In genomic region chr3:22005456-22005855, GRCm38 (mm10) we compare ENCODE assay signal across 19 mouse cellular contexts.
DNase-seq lines count a peak whose midpoint lies in the region; ATAC-seq and TF ChIP-seq lines count a peak whose summit lies in the region.
"Had no signal": no experiment of that assay in that cellular context is flagged by ENCODE, and none has a peak within 500 bp of the region (broad histone marks: within the 10 kb centered on the region; RNA-seq: fewer than 3 reads in every experiment).

No protein-coding gene starts in this region.

- no peak overlapping the region for H3K9ac ChIP-seq in heart, embryonic 16.5 days (ENCODE audit: low read length)
- no peak overlapping the region for H3K9ac ChIP-seq in lung, postnatal 0 days (replicated peaks; ENCODE audit: low read depth)
- no peak overlapping the region for H3K9ac ChIP-seq in ES-E14 (ENCODE audit: insufficient read depth, low read depth, low read length, poor library complexity, severe bottlenecking)
- H3K9ac ChIP-seq: embryonic facial prominence, embryonic 12.5 days; hindbrain, embryonic 15.5 days had no signal

- no peak overlapping the region for H3K4me3 ChIP-seq in heart, embryonic 16.5 days (ENCODE audit: low read length)
- no peak overlapping the region for H3K4me3 ChIP-seq in lung, postnatal 0 days (ENCODE audit: low read depth, low read length)
- H3K4me3 ChIP-seq in ES-E14 (ENCODE audit: insufficient read depth in 1 of 2, low read depth in 1 of 2, low read length in 2 of 2, poor library complexity in 1 of 2, severe bottlenecking in 1 of 2), result no peak overlapping the region
- no peak overlapping the region for H3K4me3 ChIP-seq in embryonic facial prominence, embryonic 10.5 days
- H3K4me3 ChIP-seq: embryonic facial prominence, embryonic 12.5 days; heart, adult 2 months; hindbrain, embryonic 15.5 days had no signal

- DNase-seq in heart, adult 8-10 months (ENCODE audit: low spot score), result no peak
- peak; percentile 55 for DNase-seq in lung, postnatal 0 days (ENCODE audit: low spot score)
- DNase-seq in lung, adult 18-20 months, result no peak
- DNase-seq in ES-E14 (ENCODE audit: low read depth, low spot score) (peak; percentile 40), MN1 (ENCODE audit: low spot score) (no peak)
- no peak for DNase-seq in embryonic facial prominence, embryonic 10.5 days (ENCODE audit: low spot score)
- DNase-seq: adrenal gland, adult 8-10 months; cerebellum, adult 11 months; cerebellum, adult 8-10 months; embryo, embryonic 11 days; gastrocnemius, postnatal 14 days; kidney, adult 18-20 months had no signal

- H3K4me2 ChIP-seq in heart, embryonic 16.5 days (ENCODE audit: low read depth, low read length), result no peak overlapping the region
- H3K4me2 ChIP-seq in lung, postnatal 0 days (replicated peaks; ENCODE audit: low read depth, low read length), result no peak overlapping the region
- H3K4me2 ChIP-seq: embryonic facial prominence, embryonic 12.5 days; hindbrain, embryonic 15.5 days had no signal

- peak; percentile 35; the same call in 1 of the 2 replicates for TF ChIP-seq EP300 in lung, postnatal 0 days (IDR thresholded peaks at IDR 0.05)

- peak overlapping the region; percentile 30; the same call in 1 of the 2 replicates for H3K27ac ChIP-seq in heart, embryonic 16.5 days (ENCODE audit: low read length)
- peak overlapping the region; percentile 38; the same call in 1 of the 2 replicates for H3K27ac ChIP-seq in lung, postnatal 0 days (ENCODE audit: low read length)
- H3K27ac ChIP-seq in ES-E14 (ENCODE audit: insufficient read depth, low read depth, low read length, poor library complexity, severe bottlenecking), result no peak overlapping the region
- H3K27ac ChIP-seq in embryonic facial prominence, embryonic 10.5 days (replicated peaks), result no peak overlapping the region
- H3K27ac ChIP-seq: embryonic facial prominence, embryonic 12.5 days; heart, adult 2 months; hindbrain, embryonic 15.5 days had no signal

- ATAC-seq in heart, embryonic 16.5 days (replicated peaks; ENCODE audit: extremely low read depth, insufficient read depth, low FRiP score), result no peak
- ATAC-seq in lung, postnatal 0 days, result peak; percentile 72
- ATAC-seq: forebrain, embryonic 16.5 days; Patski had no signal

- no peaks in the 10 kb centered on the region for H3K9me3 ChIP-seq in heart, embryonic 16.5 days (replicated peaks; ENCODE audit: control insufficient read depth, low read length)
- H3K9me3 ChIP-seq in lung, postnatal 0 days (ENCODE audit: low read length), result no peaks in the 10 kb centered on the region
- no peaks in the 10 kb centered on the region for H3K9me3 ChIP-seq in ES-E14 (ENCODE audit: control insufficient read depth, insufficient read depth, low read depth, low read length)
- no peaks in the 10 kb centered on the region for H3K9me3 ChIP-seq in embryonic facial prominence, embryonic 10.5 days
- H3K9me3 ChIP-seq: embryonic facial prominence, embryonic 12.5 days; hindbrain, embryonic 15.5 days had no signal

- in situ Hi-C loops in ES-E14 (cut with MboI; ENCODE audit: low sequenced_read_pairs in 2 of 2, unreplicated experiment in 2 of 2), result no loop called here

- peaks cover 10% of the 10 kb centered on the region for H3K4me1 ChIP-seq in heart, embryonic 16.5 days (ENCODE audit: control insufficient read depth, insufficient read depth, low read length)
- peaks cover 6% of the 10 kb centered on the region; the same call in 1 of the 2 replicates for H3K4me1 ChIP-seq in lung, postnatal 0 days (ENCODE audit: insufficient read depth, low read depth, low read length)
- peaks cover 6 to 7% of the 10 kb centered on the region in 2 experiments; a peak in 3 of 4 replicates for H3K4me1 ChIP-seq in ES-E14 (ENCODE audit: control insufficient read depth in 2 of 2, insufficient read depth in 2 of 2, low read length in 2 of 2, poor library complexity in 1 of 2)
- H3K4me1 ChIP-seq in embryonic facial prominence, embryonic 10.5 days, result no peaks in the 10 kb centered on the region
- H3K4me1 ChIP-seq: embryonic facial prominence, embryonic 12.5 days; hindbrain, embryonic 15.5 days had no signal

- no peaks in the 10 kb centered on the region for H3K27me3 ChIP-seq in heart, embryonic 16.5 days (ENCODE audit: control insufficient read depth, insufficient read depth, low read length)
- no peaks in the 10 kb centered on the region for H3K27me3 ChIP-seq in lung, postnatal 0 days (replicated peaks; ENCODE audit: insufficient read depth, low read length)
- H3K27me3 ChIP-seq in embryonic facial prominence, embryonic 10.5 days (replicated peaks; ENCODE audit: low read depth, poor library complexity, severe bottlenecking), result no peaks in the 10 kb centered on the region
- H3K27me3 ChIP-seq: CH12.LX; embryonic facial prominence, embryonic 12.5 days; hindbrain, embryonic 15.5 days; Patski had no signal

- no peak for TF ChIP-seq CTCF in lung, postnatal 0 days (IDR thresholded peaks at IDR 0.05)

- H3K36me3 ChIP-seq in heart, embryonic 16.5 days (ENCODE audit: control insufficient read depth, insufficient read depth), result no peaks in the 10 kb centered on the region
- no peaks in the 10 kb centered on the region for H3K36me3 ChIP-seq in lung, postnatal 0 days (ENCODE audit: insufficient read depth, low read length)
- H3K36me3 ChIP-seq in ES-E14 (ENCODE audit: control insufficient read depth, insufficient read depth, low read length, poor library complexity, severe bottlenecking), result no peaks in the 10 kb centered on the region
- no peaks in the 10 kb centered on the region for H3K36me3 ChIP-seq in embryonic facial prominence, embryonic 10.5 days (replicated peaks)
- H3K36me3 ChIP-seq: embryonic facial prominence, embryonic 12.5 days; hindbrain, embryonic 15.5 days had no signal

- WGBS in heart, embryonic 16.5 days, result 76% methylated on average over 9 of the region's 9 CpGs
- 68% methylated on average over 9 of the region's 9 CpGs for WGBS in lung, postnatal 0 days
- WGBS in embryonic facial prominence, embryonic 10.5 days, result 81% methylated on average over 9 of the region's 9 CpGs

TF ChIP-seq in ES-E14, 5 proteins besides CTCF, POLR2A, EP300 and RAD21:
- TF ChIP-seq ZC3H11A (IDR thresholded peaks at IDR 0.05; ENCODE audit: borderline replicate concordance, low read depth, low read length), result no peak
- no peak for TF ChIP-seq MAFK (IDR thresholded peaks at IDR 0.05; ENCODE audit: insufficient read depth, low read depth, low read length)
- TF ChIP-seq HCFC1 (IDR thresholded peaks at IDR 0.05; ENCODE audit: borderline replicate concordance, insufficient read depth, low read length), result no peak
- no peak for TF ChIP-seq CHD2 (IDR thresholded peaks at IDR 0.05; ENCODE audit: low read depth, low read length)
- no peak for TF ChIP-seq ZNF384 (IDR thresholded peaks at IDR 0.05; ENCODE audit: low read depth, low read length)

Comparison
In these comparisons a context has a peak if more than half of its experiments do, and no peak if none do; other contexts are left out.
1. DNase-seq: peak in lung, postnatal 0 days (single experiment) and ES-E14 (single experiment); none in heart, adult 8-10 months (single experiment), lung, adult 18-20 months (0 of 2), embryonic facial prominence, embryonic 10.5 days (single experiment) and MN1 (single experiment).
2. H3K27ac ChIP-seq: peak in heart, embryonic 16.5 days (single experiment) and lung, postnatal 0 days (single experiment); none in ES-E14 (single experiment) and embryonic facial prominence, embryonic 10.5 days (single experiment).